Mouse (Mus musculus): ENCODE results near the gene Nmt2. TPM values are rescaled to one million over a fixed set of nuclear protein-coding genes. Genes with fewer than 3 reads are reported as not detected.

Gene Nmt2
- polyA plus RNA-seq (2016; fragmentation: Nextera tagmentation; extraction: Ambion mirVana): 44.0 and 45.1 TPM in 2 replicates

DNA sequence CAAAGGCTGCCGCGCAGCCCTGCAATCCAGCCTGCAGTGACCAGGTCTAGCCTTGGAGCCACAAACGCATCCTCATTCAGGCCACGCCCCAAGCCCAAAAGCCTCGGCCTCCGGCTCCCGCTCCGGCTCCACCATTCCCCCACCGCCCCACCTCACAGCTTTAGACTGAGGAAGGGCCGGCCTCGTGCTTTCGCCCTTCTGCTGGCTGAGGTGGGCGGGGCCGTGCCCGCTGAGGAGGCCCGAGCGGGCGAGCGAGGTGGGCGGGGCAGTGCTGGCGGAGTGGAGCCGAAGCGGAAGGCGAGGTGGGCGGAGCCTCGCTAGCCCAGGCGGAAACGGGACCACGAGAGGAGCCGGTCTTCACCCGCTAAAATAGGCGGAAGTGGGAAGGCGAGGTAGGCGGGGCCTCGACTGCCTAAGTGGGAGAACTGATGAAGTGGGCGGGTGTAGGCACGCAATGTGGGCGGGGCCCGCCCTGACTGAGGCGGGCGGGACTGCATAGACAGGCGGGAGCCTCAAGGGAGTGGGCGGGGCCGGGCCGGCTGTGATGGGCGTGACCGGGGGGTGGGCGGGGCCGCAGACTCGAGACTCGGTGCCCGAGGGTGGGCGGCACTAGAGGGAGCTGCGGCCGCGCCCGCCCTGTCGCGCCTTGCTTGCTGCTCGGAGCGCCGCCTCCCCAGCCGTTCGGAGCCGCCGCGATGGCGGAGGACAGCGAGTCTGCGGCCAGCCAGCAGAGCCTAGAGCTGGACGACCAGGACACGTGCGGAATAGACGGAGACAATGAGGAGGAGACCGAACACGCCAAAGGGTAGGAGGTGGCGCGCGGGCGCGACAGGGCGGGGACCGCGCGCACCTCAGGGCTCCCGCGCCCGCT lies at the start of gene Nmt2:
TSS of gene Nmt2 (plus strand) at position 611 of the 871 bp plus-strand sequence.
- under 1% methylated on average over 87 of the region's 88 CpGs for WGBS
- peak within 1 kb of the TSS; percentile 91 for H3K27ac ChIP-seq
- H3K36me3 ChIP-seq: no peaks in the 10 kb centered on the region
- peak within 1 kb of the TSS; percentile 74 for H3K4me2 ChIP-seq (replicated peaks)
- H3K9ac ChIP-seq: peak within 1 kb of the TSS; percentile 74
- H3K4me1 ChIP-seq: peaks cover 11% of the 10 kb centered on the region
- ATAC-seq (ENCODE audit: insufficient number of reproducible peaks, insufficient read depth, low FRiP score, low TSS enrichment): peak; percentile 97
- no peaks in the 10 kb centered on the region for H3K27me3 ChIP-seq
- H3K4me3 ChIP-seq: peak within 1 kb of the TSS; percentile 79
- H3K9me3 ChIP-seq: no peaks in the 10 kb centered on the region

DNA sequence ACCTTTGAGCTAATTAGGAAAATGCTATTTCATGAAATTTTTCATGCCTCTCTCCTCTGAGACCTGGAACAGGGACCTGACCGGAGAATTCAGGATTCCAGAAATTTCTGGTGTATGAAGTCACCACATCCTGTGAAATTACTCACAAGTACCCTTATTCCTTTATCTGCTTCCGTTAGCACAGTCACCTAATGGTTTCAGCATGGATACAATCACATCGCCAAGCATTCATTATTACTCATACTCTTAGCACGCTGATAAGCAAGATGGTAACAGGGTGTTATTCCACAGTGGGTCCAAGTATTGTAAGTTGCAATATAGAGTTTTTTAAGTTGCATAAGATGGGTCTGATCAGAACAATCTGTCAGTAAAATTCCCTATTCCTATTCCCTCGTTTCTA lies 44.8 kb upstream of the Nmt2 start:
- Histone ChIP-seq H3K27ac (no peak overlapping the region), H3K4me2 (replicated peaks) (no peak overlapping the region), H3K4me1 (no peaks in the 10 kb centered on the region), H3K9ac (no peak overlapping the region), H3K9me3 (no peaks in the 10 kb centered on the region), H3K27me3 (no peaks in the 10 kb centered on the region), H3K4me3 (no peak overlapping the region), H3K36me3 (no peaks in the 10 kb centered on the region)
- no peak for ATAC-seq (ENCODE audit: insufficient number of reproducible peaks, insufficient read depth, low FRiP score, low TSS enrichment)
- 62% methylated on average over 5 of the region's 5 CpGs for WGBS

DNA sequence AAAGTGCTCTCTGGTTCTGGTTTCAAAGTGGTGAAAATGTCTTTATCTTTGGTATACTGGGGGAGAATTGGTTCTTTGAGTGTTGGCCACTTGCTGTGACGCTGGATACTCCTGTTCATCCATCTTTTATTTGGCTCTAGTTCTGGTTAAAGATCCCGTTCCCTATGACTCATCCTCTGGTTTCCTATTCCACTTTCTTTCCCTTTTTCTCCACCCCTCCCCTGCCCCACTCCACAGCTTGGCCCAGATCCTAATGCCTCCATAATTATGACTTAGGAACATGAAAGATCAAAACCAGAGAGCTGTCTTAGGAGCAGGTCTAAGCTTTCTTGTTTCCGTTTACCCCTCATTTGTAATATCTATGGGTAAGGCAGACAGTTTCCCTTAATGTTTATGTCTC lies 39.8 kb upstream of the Nmt2 start:
- Histone ChIP-seq H3K36me3 (no peaks in the 10 kb centered on the region), H3K9me3 (no peaks in the 10 kb centered on the region), H3K9ac (no peak overlapping the region), H3K4me1 (no peaks in the 10 kb centered on the region), H3K27me3 (no peaks in the 10 kb centered on the region), H3K4me2 (replicated peaks) (no peak overlapping the region), H3K27ac (no peak overlapping the region), H3K4me3 (no peak overlapping the region)
- 52% methylated on average over 3 of the region's 3 CpGs for WGBS
- no peak for ATAC-seq (ENCODE audit: insufficient number of reproducible peaks, insufficient read depth, low FRiP score, low TSS enrichment)

DNA sequence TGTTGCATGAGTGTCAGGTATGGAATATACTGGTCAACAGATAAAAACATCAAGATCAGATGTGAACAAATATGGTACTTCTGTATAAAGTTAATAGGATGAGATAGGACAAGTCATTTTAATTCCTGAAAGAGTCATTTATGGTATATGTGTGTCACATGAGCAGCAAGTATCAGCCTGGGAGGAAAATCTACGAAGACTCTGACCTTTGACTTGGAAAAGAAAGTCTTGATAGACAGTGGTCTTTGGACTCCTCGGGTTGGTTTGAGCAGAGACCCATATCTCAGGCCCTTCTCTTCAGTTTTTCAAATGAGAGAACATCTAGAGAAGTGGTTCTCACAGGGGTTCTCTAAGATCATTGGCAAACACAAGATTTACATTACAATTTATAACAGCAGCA lies 32.7 kb upstream of the Nmt2 start:
- no peak for ATAC-seq (ENCODE audit: insufficient number of reproducible peaks, insufficient read depth, low FRiP score, low TSS enrichment)

DNA sequence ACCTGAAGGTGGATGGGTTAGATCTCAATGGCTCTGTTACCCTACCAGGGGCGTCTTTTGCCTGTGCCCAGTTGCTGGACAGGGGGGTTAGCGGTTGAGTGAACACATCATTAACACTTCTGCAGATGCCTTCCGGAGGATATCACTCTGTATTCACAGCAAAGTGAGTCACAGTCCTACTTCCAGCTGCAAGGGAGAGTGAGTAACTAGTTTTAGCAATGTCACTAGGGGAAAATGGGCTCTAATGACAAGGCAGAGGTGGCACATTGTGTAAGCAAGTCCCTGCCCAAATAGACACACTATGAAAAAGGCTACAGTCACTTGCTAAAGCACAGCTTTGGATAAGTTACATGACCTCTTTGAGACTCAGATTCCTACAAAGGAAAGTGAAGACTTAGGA lies 17.5 kb upstream of the Nmt2 start:
- Histone ChIP-seq H3K9me3 (no peaks in the 10 kb centered on the region), H3K4me3 (no peak overlapping the region), H3K27ac (no peak overlapping the region), H3K4me1 (no peaks in the 10 kb centered on the region), H3K27me3 (no peaks in the 10 kb centered on the region), H3K4me2 (replicated peaks) (no peak overlapping the region), H3K9ac (no peak overlapping the region), H3K36me3 (no peaks in the 10 kb centered on the region)
- 85% methylated on average over 3 of the region's 3 CpGs for WGBS
- no peak for ATAC-seq (ENCODE audit: insufficient number of reproducible peaks, insufficient read depth, low FRiP score, low TSS enrichment)

More for the DNA sequence above, 32.7 kb upstream of the Nmt2 start:
- Histone ChIP-seq H3K9ac (no peak overlapping the region), H3K27me3 (no peaks in the 10 kb centered on the region), H3K4me2 (replicated peaks) (no peak overlapping the region), H3K4me1 (no peaks in the 10 kb centered on the region), H3K36me3 (no peaks in the 10 kb centered on the region), H3K27ac (no peak overlapping the region), H3K9me3 (no peaks in the 10 kb centered on the region), H3K4me3 (no peak overlapping the region)
- WGBS: 77% methylated on average over 2 of the region's 2 CpGs

DNA sequence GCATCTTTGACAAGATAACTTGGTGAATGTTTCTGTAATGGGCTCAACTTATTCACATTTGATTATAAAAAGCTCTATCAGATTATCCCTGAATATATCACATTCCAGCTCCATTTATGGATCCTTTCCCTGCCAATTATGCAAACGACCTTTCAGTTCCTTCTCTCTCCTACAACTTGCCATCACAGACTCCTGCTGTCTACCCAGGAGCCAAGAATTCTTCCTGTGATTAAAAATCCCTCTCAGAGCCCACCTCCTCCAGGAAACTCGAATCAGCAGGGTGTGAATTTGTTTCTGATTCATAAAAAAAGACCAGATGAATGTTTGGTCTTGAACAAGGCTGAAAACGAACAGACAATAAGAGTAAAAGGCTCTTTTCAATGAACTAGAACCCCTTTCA lies 16.1 kb upstream of the Nmt2 start:
- WGBS: 36% methylated on average over 3 of the region's 3 CpGs
- H3K36me3 ChIP-seq: no peaks in the 10 kb centered on the region
- no peak overlapping the region for H3K27ac ChIP-seq
- H3K4me3 ChIP-seq: no peak overlapping the region
- no peak for ATAC-seq (ENCODE audit: insufficient number of reproducible peaks, insufficient read depth, low FRiP score, low TSS enrichment)
- no peaks in the 10 kb centered on the region for H3K9me3 ChIP-seq
- H3K9ac ChIP-seq: no peak overlapping the region
- no peaks in the 10 kb centered on the region for H3K27me3 ChIP-seq
- H3K4me1 ChIP-seq: no peaks in the 10 kb centered on the region
- no peak overlapping the region for H3K4me2 ChIP-seq (replicated peaks)

DNA sequence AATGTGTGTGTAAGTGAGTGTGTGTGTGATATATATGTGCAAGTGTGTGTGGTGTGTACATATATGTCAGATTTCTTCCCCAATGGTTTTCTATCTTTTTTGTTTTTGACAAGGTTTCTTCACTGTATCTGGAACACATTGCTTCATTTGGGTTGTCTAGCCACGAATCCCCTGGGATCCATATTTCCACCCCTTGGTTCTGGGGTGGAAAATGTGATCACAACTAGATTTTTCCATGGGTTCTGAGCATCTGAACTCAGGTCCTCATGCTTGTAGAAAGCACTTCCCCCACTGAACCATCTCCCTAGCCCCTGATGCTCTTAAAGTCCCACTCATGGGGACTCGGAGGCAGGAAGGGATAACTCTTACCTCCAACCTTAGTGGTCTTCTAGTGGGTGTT lies 10.7 kb upstream of the Nmt2 start:
- H3K36me3 ChIP-seq: no peaks in the 10 kb centered on the region
- 87% methylated on average over 2 of the region's 2 CpGs for WGBS
- H3K4me1 ChIP-seq: no peaks in the 10 kb centered on the region
- H3K4me2 ChIP-seq (replicated peaks): no peak overlapping the region
- no peaks in the 10 kb centered on the region for H3K9me3 ChIP-seq
- no peak overlapping the region for H3K4me3 ChIP-seq
- H3K27me3 ChIP-seq: no peaks in the 10 kb centered on the region
- no peak overlapping the region for H3K9ac ChIP-seq
- ATAC-seq (ENCODE audit: insufficient number of reproducible peaks, insufficient read depth, low FRiP score, low TSS enrichment): no peak
- no peak overlapping the region for H3K27ac ChIP-seq

DNA sequence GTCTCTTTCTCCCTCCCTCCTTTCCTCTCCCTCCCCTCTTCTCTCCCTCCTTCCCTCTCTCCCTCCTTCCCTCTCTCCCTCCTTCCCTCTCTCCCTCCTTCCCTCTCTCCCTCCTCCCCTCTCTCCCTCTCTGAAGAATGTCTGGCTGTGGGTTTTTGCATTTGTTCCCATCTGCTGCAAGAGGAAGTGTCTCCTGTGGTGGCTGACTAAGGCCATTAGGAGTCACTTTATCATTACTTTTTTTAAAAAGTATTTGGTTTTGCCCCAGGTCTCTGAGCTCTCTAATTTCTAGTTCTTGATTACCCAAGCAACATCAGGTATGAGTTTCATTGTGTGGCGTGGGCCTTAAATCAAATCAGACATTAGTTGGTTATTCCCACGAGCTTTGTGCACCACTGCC lies 7.9 kb upstream of the Nmt2 start:
- H3K27ac ChIP-seq: no peak overlapping the region
- no peak overlapping the region for H3K4me3 ChIP-seq
- no peaks in the 10 kb centered on the region for H3K27me3 ChIP-seq
- no peak overlapping the region for H3K4me2 ChIP-seq (replicated peaks)
- H3K9ac ChIP-seq: no peak overlapping the region
- no peak for ATAC-seq (ENCODE audit: insufficient number of reproducible peaks, insufficient read depth, low FRiP score, low TSS enrichment)
- 60% methylated on average over 2 of the region's 2 CpGs for WGBS
- no peaks in the 10 kb centered on the region for H3K9me3 ChIP-seq
- no peaks in the 10 kb centered on the region for H3K36me3 ChIP-seq
- no peaks in the 10 kb centered on the region for H3K4me1 ChIP-seq

DNA sequence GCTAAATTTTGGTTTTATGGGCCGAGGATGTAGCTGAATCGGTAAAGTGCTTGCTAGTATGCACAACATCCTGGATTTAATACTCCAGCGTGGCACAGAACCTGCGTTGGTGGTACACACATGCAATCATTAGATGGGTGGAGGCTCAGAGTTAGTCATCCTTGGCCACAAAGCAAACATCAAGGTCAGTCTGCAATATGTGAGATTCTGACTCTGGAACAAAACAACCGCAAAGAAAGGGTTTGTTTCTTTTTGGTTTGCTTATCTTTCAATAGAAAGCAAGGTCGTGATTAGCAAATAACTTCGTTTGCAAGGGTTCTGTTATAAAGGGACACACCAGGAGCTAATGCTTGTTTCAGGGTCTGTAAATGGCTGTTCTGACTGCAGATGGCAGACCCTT lies 6.5 kb upstream of the Nmt2 start:
- ATAC-seq (ENCODE audit: insufficient number of reproducible peaks, insufficient read depth, low FRiP score, low TSS enrichment): no peak
- no peaks in the 10 kb centered on the region for H3K27me3 ChIP-seq
- H3K4me2 ChIP-seq (replicated peaks): no peak overlapping the region
- no peaks in the 10 kb centered on the region for H3K4me1 ChIP-seq
- H3K9ac ChIP-seq: no peak overlapping the region
- 88% methylated on average over 7 of the region's 7 CpGs for WGBS
- no peaks in the 10 kb centered on the region for H3K9me3 ChIP-seq
- H3K27ac ChIP-seq: no peak overlapping the region
- H3K4me3 ChIP-seq: no peak overlapping the region
- H3K36me3 ChIP-seq: no peaks in the 10 kb centered on the region

DNA sequence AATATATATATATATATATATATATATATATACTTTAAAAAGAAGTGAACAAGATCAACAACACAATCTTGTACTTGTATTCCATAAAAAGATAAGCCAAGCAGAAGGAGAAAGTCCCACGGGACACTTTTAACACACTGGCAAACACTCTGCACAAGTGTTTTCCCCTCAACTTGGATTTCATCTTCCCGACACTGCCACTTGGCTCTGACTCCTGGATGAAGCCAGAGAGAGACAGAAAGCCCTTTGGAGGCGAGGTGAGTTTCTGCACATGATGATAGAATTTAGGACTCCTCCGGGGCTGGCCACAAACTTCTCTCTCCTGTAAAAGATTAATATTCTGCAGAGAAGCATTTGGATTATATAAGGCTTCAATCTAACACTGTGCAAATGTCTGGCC lies 2.7 kb upstream of the Nmt2 start:
- Histone ChIP-seq H3K27me3 (no peaks in the 10 kb centered on the region), H3K27ac (no peak overlapping the region), H3K9ac (no peak overlapping the region), H3K9me3 (no peaks in the 10 kb centered on the region), H3K4me1 (peaks cover 11% of the 10 kb centered on the region), H3K4me2 (replicated peaks) (no peak overlapping the region), H3K36me3 (no peaks in the 10 kb centered on the region), H3K4me3 (no peak overlapping the region)
- ATAC-seq (ENCODE audit: insufficient number of reproducible peaks, insufficient read depth, low FRiP score, low TSS enrichment): no peak
- 88% methylated on average over 4 of the region's 4 CpGs for WGBS

DNA sequence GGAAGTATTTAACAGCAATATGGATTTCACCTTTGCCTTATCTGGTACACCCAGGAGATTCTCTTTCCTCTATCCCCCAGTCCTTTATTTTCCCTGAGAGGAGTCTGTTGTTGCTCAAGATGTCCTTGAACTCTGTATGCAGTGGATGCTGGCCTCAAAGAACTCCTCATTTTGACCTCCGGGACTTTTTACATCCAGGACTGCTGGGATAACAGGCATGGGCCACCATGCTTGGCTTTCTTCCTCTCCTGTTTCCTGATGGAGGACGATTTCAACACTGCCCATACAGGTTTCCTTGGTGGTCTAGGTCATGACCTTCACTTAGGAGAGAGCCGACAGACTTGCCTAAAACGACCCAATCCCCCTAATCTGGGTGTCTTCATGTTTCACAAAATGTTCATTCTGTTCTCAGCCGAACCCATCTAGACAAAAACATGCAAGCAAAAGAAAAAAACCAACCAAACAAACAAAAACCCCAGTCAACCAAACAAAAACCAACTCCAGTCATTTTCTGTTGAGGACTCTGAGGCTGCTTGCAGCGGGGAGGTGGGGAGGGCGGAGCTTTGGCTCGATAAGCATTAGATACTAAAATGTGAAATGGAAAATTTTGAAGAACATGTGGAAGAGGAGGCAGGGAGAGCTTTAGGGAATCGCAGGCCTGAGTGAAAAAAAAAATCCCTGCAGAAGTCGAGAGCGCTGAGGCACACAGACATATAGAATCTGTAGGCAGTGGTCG lies 978 bp upstream of the Nmt2 start:
- H3K27me3 ChIP-seq: no peaks in the 10 kb centered on the region
- peak overlapping the region; percentile 50 for H3K4me2 ChIP-seq (replicated peaks)
- no peaks in the 10 kb centered on the region for H3K9me3 ChIP-seq
- 7% methylated on average over 12 of the region's 12 CpGs for WGBS
- peak overlapping the region; percentile 51 for H3K9ac ChIP-seq
- no peak for ATAC-seq (ENCODE audit: insufficient number of reproducible peaks, insufficient read depth, low FRiP score, low TSS enrichment)
- no peaks in the 10 kb centered on the region for H3K36me3 ChIP-seq
- H3K4me3 ChIP-seq: peak overlapping the region; percentile 79
- H3K4me1 ChIP-seq: peaks cover 11% of the 10 kb centered on the region
- H3K27ac ChIP-seq: peak overlapping the region; percentile 91
